Mouse (Mus musculus) olfactory bulb, adult 2 months (tissue): Measurements from ENCODE around the gene Tmem25.

Experiments
- CTCF ChIP-seq: fragments of 200-500 bp; IDR thresholded peaks from 2 replicates; pipeline ENCODE4 v1.5.1; 2012; ENCODE audit warnings: low read depth, mild to moderate bottlenecking, low read length, moderate library complexity; ENCODE audit not compliant: insufficient read depth
- POLR2A ChIP-seq: fragments of 200-500 bp; IDR thresholded peaks from 2 replicates; pipeline ENCODE4 v1.6.1; 2012; ENCODE audit warnings: mild to moderate bottlenecking, low read depth, low read length, moderate library complexity; ENCODE audit not compliant: insufficient read depth

DNA sequence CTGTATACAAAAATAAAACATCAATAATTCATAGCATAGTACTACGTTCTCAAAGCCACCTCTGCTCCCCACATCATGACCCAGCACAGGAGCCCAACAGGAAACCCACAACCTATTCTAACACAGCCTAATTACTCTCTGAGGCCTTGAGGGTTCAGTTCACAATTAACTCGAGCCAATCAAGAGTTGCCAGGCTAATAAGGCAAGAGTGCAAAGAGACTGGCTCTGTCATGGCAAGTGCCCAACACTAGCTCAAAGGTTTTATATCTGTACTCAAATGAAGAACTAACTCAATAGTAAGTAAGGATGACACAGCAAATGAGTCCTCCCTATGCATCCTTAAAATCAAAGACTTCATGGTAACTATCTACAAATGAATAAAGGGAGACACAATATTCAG, 31.4 kb upstream of the Tmem25 start:
- TF ChIP-seq CTCF = no peak
- no peak for TF ChIP-seq POLR2A
